Mouse (Mus musculus) adrenal gland, adult 2 months (tissue): ENCODE measurements around the gene Vipr1. TPM values are rescaled to one million over a fixed set of nuclear protein-coding genes. Genes with fewer than 3 reads are reported as not detected.
A peak's percentile ranks its signal among the peaks of the same experiment; 100 is the strongest.
"Not testable (repeated sequence)": the region's sequence is repeated elsewhere in the genome, so short reads cannot be mapped to it uniquely, and the experiment has no call there.

Experiments
- DNase-seq: peaks from one replicate; pipeline ENCODE4 v3.0.0; 2021
- long read RNA-seq: library from polyadenylated mRNA; stranded (forward); transcript quantifications from one replicate; pipeline ENCODE4 v2.0.0, GENCODE M21; 2021
- polyA plus RNA-seq: library from polyadenylated mRNA; depleted of rRNA; stranded (reverse); fragments of >200 nt; gene quantifications from 2 replicates; pipeline ENCODE4 v1.2.3, GENCODE M21; 2012; rRNA removed
- total RNA-seq, 2 experiments: library from RNA; stranded (reverse); gene quantifications; 2 replicates each; pipeline ENCODE4 v1.2.3; 2021

The Vipr1 gene
- total RNA-seq, result 1 to 10 TPM in 1 of 2 experiments, under 1 TPM in 1; 0.81 to 1.3 TPM
- 0.51 and 0.61 TPM in 2 replicates for polyA plus RNA-seq
- long read RNA-seq, result 0 reads

- peak; percentile 79 for DNase-seq
Measured at GRCm38 (mm10) chr9:121642401-121643181, at the start of gene Vipr1. Vipr1 (plus strand) TSS chr9:121642716.

- no peak for DNase-seq
Measured at GRCm38 (mm10) chr9:121592948-121593550, 49.5 kb upstream of the Vipr1 start.

DNA sequence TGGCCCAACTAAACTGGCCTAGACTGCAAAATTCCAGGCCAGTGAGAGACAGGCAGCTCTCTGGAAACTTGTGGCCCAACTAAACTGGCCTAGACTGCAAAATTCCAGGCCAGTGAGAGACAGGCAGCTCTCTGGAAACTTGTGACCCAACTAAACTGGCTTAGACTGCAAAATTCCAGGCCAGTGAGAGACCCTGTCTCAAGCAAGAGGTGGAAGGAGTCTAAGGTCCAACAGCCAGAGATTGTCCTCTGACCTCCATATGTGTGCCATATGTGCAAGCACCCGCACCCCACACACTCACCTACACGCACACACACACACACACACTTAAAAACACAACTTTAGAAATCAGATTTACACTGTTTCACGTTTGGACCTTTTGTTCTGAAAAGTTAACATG lies 48.7 kb upstream of the Vipr1 start:
- not testable (repeated sequence) for DNase-seq

GRCm38 (mm10) chr9:121594771-121595170 lies 47.7 kb upstream of the Vipr1 start:
- no peak for DNase-seq

DNA sequence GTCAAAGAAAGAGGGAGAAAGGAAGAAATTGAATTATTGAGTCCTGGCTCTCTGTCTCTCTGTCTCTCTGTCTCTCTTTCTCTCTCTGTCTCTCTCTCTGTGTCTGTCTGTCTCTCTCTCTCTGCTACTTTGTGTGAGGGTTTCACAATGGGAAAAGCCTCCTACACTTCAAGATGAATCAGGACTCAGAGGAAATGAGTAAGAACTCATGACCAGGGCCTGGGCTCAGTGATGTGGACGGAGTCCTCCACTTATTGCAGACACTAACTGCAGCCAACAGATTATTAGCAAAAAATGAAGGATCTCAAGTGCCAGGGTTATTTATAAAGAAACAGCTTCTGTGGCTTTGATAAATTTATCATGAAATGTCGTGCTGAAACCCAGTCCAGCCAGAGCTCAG lies 44.4 kb upstream of the Vipr1 start:
- DNase-seq, result no peak

DNA sequence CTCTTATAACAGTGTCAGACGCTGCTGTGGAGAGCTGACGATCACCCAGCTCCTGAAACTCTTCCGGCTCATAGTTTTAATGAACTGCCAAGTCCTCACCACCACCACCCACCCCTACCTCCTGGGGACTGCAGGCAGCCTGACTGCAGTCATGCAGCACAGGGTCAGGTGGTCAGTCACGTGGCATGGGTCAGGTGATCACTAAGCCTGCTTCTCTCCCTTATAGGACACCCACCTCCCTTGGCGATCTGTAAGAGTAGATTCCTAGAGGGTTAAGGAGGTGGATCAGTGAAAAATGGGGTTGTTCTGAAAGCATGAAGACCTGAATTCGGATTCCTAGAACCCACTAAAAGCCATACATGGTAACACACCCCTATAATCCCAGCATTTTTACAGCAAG lies 43.0 kb upstream of the Vipr1 start:
- DNase-seq, result no peak

DNA sequence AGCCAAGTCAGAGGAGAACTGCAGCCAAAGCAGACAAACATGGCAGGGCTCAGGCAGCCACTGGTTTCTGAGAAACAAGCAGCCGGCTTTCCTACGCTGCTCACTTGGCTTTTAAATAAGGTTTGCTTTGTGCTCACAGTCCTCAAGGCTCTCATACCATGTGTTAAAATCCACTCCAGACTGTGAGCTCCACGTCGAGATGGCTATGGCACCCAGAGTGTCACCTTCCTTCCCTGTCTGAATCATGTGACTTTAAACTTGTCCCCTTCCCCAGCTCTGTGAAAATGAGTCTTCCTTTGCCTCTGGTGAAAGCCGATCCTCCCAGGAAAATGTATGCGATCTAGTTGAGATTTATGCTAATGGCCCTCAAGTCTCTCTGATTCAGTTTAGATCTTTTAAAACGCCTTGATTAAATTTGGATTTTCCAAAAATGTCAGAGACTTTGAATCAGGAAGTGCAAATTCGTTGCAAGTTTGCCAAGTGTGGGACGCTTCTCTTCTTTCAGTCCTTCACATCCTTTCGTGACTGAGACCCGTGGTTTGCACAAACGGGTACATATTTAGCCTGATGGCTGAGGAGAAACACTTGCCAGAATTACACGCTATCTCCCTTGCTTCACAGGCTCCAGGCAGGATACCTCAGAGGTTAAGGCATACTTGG lies 42.2 kb upstream of the Vipr1 start:
- DNase-seq, result no peak

- no peak for DNase-seq
Measured at GRCm38 (mm10) chr9:121600861-121601427, 41.6 kb upstream of the Vipr1 start.

DNA sequence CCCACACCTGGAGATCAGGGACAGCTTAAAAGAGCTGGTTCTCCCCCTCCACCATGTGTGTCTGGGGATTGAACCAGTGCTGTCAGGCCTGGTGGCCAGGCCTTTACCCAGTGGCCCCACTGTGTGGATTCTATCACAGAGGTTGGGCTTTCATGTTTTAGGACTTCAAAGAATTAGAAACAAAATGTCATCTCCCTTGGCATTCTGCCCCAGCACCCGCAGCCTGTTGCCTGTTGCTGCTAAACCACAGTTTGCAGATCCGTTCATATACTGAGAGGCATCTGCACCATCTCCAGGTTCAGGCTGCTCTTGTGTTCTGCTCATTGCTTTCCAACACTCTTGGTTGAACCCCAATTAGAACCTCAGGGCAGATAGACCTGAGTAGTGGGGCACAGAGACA lies 40.1 kb upstream of the Vipr1 start:
- DNase-seq, result peak; percentile 50

DNA sequence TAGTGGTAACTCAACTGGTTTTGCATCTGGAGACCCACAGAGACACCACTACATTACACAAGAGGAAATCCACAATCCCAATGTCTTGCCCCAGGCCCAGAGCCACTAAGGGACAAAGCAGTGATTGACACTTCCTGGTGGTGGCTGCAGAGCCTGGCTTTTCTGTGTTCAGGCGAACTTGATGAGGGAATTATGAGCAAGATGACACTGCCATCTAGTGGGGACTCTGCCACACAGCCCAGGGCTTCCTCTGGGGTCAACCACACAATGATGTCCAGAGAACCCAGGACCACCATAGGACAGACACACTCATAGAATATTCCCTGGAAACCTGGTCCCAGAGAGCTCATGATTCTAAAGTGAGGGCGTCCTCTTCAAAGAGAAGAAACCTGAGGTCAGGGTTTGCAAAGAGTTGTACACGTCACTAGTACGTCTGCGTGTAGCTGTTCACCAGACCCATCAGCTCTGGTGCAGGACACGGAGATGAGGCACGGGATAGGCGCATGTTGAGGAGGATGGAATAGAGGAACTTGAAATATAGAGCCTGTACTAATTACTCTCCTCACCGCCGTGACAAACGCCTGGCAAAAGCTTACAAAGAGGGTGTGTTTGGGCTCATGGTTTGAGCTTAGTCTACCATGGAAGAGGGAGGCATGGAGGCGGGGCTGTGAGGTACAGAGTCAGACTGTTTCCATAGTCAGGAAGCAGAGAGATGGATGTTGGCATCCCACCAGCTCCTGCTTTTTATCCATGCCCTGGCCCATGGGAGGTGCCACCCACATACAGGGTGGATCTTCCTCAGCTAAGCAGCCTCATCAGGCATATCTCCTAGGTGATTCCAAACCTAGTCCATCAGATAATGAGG lies 36.9 kb upstream of the Vipr1 start:
- peak; percentile 68 for DNase-seq

- no peak for DNase-seq
Measured at GRCm38 (mm10) chr9:121606498-121607096, 35.9 kb upstream of the Vipr1 start.

DNA sequence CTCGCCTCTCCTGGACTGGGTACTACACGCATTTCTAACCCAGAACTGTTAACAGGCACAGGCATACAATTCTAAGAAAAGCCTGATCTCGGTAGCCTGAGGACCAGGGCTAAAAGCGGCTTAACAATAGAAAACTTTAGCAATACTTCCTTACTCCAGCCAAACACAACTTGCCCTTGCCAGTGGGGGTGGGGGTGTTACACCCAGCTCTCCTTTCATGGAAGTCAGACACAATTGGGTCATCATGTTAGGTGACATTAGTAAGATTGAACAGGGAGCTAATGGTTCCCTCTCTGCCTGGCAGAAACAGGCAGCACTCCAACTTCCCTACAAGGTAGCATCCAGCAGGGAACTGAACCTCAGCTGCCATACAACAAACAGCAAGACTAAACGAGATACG lies 33.1 kb upstream of the Vipr1 start:
- DNase-seq, result no peak

GRCm38 (mm10) chr9:121613192-121613591 lies 29.3 kb upstream of the Vipr1 start:
- DNase-seq, result no peak

GRCm38 (mm10) chr9:121614241-121614757 lies 28.2 kb upstream of the Vipr1 start:
- no peak for DNase-seq

DNA sequence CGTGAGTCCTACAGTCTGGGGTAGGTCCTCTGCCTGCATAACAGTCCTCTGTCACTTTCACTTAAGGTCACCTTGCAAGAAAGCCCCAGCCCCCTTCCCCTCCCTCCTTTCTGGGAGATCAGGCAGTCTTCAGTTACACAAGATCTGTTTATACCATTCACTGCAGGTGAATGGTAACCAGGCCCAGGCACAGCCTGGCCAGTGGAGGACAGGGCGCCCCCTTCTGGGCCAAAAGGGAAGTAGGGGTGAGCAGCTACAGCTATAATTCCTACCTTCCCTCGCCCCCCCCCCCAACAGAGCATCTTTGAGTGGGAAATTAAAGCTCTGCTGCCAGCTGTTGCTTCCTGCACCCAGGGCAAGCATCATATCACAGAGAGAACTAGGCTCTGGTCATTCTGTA lies 26.0 kb upstream of the Vipr1 start:
- peak; percentile 15 for DNase-seq

GRCm38 (mm10) chr9:121619441-121619840 lies 23.1 kb upstream of the Vipr1 start:
- no peak for DNase-seq

DNA sequence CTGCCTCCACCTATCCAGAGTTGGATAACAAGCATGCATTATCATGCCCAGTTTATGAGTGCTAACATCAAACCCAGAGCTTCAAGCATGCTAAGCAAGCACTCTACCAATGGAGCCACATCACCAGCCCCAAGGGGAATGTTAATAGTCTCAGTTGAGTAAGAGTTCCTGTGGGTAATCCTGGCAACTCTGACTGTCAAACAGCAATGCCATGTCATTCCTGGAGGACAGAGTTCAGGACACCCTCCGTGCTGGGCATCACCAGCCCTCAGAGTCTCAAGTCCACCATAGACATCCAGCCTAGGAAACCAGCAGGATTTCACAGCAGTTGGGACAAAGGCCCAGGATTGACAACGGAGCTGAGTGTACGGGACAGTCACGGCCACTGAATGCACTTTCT lies 19.3 kb upstream of the Vipr1 start:
- no peak for DNase-seq

DNA sequence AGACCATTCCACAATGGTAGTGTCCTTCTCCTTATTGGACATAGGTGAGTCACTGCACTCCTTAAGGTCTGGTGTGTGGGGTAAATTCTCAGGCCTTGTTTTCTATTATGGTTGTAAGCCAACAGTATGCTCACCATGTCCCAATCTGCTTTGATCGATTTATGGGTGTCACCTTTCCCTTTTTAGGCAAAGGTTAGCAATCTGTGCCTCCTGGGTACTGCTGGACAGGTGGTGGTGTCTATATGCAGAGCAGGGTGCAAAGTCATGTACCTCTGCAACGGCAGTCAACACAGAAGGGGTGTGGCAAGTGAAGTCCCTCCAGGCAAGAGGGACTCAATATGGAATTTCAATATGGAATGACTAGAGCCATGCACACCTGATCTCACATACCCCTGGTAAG lies 17.6 kb upstream of the Vipr1 start:
- no peak for DNase-seq

- DNase-seq, result no peak
Measured at GRCm38 (mm10) chr9:121630627-121631026, 11.9 kb upstream of the Vipr1 start.

GRCm38 (mm10) chr9:121631946-121632345 lies 10.6 kb upstream of the Vipr1 start:
- DNase-seq, result no peak

- no peak for DNase-seq
Measured at GRCm38 (mm10) chr9:121632891-121633290, 9.6 kb upstream of the Vipr1 start.
